Mouse (Mus musculus) Muller cell, postnatal 12 days (primary cell): Measurements from ENCODE around the gene Top1.
"Not testable (repeated sequence)": the region's sequence is repeated elsewhere in the genome, so short reads cannot be mapped to it uniquely, and the experiment has no call there.

Experiments
- DNase-seq: peaks from one replicate; pipeline ENCODE4 v3.0.0-alpha.2; 2015; ENCODE audit errors: inconsistent ontology term

The Top1 gene

DNA sequence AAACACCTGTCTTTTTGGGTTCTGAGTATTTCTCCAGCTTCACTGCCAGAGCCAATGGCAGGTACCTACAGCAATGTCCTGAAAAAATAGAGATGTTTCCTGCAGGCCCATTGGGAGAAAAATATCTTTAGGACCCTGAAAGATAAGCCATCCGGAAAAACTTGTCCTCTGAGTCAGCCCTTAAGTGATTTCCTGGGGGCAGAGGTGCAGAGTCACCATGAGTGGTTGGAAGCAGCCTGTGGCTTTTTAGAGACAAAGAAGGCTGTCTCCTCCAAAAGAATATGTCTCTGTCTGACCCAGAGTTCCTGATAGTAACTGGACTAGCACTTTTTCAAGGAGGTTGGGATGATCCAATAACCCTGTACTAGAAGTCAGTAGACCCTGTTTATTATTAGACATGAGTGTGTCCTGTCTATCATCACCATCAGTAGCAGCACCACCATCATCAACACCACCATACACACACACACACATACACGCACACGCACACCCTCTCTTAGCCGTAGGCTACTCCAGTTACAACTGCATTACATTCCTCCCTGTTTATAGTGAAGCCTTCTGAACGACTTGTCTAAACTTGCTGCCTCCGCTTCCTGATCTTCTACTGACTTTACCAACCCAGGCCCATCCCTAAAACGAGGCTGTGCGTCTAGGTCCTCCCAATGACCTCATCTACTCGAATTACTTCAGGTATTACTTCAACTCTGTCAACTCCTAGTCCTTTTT lies 14.7 kb upstream of the Top1 start:
- DNase-seq, result no peak

DNA sequence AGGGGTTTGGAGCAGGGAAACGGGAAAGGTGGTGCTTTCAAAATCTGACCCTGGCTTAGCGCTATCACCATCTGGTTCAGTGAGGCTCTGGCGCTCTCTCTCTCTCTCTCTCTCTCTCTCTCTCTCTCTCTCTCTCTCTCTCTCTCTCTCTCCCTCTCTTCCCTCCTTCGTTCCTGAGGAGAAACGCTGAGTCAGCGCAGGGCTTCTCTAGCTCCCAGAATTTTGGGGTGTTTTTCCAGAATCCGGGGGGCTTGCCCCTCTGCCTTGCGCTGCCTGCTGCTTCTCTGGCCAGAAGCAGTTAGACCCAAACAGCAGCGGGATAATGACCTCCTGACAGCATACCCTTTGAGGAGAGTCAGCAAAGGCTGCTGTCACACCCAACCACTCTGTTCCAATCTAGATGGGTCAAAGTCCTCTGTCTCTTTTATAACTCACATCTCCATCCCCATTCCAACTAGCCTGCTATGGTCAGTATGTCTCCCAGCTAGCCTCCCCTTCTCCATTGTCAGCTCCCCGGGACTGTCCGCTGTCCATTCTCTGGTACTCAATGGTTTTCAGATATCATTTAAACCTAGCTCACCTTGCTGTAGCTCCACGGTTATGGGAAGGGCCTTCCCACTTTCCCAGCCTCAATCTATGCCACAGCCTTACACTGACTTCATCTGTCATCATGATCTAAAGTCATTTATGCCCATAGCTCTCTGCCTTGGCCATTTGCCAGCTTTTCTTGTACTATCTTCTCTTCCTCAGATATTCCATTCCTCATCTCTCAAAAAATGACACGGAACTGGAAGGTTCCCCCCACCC lies 5.6 kb upstream of the Top1 start:
- no peak for DNase-seq

DNA sequence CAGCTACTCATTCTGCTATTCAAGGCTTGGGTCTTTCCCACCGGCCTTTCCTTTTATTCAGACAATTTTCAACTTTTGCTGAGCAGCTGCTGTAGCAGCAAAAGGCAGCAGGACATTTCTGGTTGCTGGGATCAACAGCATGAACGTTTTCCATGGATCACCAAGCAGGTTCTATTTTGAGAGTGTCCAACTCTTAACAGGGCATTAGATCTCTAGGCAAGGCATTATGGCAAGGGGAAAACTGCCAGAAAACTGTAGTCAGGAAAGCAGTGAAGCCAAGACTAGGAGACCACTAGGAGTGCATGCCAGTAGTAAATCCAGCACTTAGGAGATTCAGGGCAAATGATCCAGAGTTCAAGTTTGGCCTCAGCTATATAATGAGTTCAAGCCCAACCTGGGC lies 4.5 kb upstream of the Top1 start:
- no peak for DNase-seq

DNA sequence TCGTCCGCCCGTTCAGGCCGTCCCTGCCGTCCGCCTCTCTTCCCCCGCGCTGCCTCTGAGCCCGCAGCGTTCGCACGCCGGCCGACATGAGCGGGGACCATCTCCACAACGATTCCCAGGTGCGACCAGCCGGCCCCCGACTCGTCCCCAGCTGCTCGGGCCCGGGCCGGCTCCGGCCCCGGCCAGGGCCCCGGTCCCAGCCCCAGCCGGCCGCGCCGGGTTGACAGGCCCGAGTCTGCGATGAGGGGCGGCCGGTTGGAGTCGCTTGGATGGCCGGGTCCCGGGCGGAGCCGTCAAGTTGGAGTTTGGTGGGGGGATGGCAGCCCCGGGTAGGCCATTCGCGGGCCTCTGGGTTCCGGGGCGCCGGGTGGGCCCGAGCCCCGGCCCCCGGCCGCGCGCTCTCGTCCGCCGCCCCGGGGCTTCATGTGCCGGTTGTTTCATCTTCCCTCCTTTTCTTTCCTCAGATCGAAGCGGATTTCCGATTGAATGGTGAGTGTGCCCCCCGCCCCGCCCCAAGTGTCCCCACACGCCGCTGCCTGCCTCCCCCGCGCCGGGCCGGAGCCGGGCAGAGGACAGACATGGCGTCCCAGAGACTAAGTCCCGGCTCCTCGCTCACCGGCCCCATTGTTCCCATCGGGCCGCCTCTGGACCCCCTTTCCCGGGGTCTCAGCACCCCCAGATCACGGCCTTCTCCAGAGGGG lies 606 bp downstream of the Top1 start:
- DNase-seq, result peak; percentile 78

GRCm38 (mm10) chr2:160646845-160647178 lies 1.1 kb downstream of the Top1 start:
- peak; percentile 61 for DNase-seq

DNA sequence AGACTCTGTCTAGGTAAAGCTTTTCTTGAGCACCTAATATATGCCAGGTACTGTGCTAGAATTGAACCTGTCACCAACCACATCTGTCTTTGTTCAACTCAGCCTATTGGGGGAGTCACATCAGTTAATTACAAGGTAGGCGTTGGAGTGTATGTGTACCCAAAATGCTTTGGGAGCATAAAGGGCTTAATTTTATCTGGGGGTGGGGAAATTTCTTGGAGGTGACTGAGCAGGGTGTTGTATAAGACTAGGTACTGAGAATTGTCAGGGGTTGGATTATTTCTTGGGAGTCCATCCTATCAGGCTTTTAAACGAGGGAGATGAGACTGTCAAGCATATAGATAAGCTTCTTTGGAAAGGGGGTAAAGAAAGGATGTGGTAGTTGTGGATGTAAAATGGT lies 2.4 kb downstream of the Top1 start:
- no peak for DNase-seq

GRCm38 (mm10) chr2:160649072-160649471 lies 3.4 kb downstream of the Top1 start:
- DNase-seq, result no peak

DNA sequence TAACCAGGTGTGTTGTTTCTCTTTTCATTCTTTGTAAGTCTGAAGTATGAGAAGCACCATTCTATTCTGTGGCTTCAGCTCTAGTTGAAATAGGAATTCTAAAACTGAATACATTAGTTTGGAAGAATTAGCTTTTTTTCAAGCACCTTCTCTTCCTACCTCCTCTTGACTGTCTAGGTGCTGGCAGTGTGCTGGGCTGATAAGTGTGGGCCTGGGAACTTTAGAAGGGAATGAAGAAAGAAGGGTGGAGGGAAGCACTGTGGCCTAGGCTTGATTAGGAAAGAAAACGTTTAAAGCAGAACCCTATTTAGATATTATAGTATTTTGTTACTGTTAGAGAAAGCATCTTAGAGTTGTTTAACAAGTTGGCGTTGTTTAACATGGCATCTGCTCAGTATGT lies 5.5 kb downstream of the Top1 start:
- DNase-seq, result no peak

DNA sequence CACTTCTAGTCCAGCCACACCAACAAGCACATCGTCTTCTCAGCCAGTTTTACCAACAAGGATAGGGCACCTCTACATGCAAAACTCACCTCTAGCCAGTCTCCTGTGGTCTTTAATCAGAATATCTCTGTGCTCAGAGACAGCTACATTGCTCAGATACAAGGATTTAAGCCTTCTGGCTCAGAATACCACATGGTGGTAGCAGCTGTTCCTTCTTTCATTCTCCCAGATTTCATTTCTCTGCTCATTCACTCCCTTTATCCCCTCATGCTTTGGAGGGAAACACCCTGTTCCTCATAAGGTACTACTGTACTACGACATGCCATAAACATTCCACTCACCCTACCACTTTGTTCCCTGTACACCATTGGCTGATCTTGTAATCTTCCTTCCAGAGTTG lies 7.5 kb downstream of the Top1 start:
- no peak for DNase-seq

GRCm38 (mm10) chr2:160655561-160655960 lies 9.9 kb downstream of the Top1 start:
- no peak for DNase-seq

DNA sequence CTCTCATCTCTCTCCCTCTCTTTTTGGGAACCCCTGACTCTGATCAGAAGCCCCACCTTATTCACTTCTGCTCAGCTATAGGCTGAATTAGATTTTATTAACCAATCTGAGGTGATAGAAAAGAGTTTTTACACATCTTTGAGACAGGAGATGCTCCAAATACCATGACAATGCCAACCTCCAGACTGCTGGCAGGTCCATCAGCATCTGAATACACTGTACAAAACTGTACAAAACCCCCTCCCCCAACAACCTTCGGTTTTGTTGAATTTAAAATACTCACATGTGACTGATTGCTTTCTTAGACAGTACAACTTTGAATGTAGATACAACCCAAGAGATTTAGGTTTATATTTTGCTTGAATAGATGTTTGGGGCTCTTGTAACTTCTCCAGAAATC lies 10.5 kb downstream of the Top1 start:
- DNase-seq, result no peak

- DNase-seq, result no peak
These were observed 12.2 kb downstream of the Top1 start for GRCm38 (mm10) chr2:160657801-160658442.

GRCm38 (mm10) chr2:160658811-160659210 lies 13.1 kb downstream of the Top1 start:
- DNase-seq, result no peak

DNA sequence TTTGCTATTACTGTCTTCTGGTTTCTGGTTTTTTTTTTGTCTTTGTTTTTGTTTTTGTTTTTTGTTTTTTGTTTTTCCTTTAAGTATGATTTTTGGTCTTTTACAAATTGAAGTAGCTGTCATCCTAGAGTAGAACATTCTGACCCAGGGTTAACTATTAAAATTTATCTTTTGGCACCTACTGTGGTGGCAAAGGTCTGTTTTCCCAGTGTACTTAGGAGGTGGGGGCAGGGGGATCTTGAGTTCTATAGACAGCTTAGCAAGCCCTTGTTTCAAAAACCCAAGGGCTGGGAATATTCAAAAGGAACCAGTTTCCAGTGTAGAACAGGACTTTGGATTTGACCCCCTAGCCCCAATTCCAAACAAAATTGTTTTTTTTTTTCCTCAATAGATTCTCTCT lies 18.7 kb downstream of the Top1 start:
- DNase-seq, result no peak

DNA sequence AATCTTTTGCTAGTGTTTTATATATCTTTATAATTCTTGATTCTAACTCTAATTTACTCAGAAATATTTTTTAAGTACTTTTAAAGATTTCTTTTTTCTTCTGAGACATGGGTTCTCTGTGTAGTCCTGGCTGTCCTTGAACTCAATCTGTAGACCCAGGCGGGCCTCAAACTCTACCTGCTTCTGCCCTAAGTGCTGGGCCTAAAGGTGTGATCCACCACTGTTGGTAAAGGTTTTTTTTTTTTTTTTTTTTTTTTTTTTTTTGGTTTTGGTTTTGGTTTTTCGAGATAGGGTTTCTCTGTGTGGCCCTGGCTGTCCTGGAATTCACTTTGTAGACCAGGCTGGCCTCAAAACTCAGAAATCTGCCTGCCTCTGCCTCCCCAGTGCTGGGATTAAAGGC lies 19.3 kb downstream of the Top1 start:
- DNase-seq, result not testable (repeated sequence)

- DNase-seq, result no peak
These were observed 21.6 kb downstream of the Top1 start for GRCm38 (mm10) chr2:160667259-160667658.

GRCm38 (mm10) chr2:160700271-160700670 lies 54.6 kb downstream of the Top1 start:
- DNase-seq, result peak; percentile 48

DNA sequence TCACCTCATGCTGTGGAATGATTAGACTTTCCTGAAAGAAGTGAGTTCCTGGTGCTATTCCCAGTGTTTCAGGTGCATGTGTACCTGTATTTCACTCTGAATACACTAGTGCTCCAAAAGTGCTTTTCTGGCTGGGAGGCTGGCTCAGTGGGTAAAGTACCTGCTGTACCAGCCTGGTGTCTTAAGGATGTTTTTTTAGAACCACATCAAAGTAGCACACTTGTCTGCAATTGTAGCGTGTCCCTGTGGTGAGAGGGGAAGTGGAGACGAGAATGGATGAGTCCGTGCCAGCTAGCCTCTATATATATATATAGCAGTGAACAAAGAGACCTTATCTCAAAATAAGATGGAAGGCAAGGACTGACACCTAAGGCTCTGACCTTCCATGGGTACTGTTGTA lies 55.9 kb downstream of the Top1 start:
- DNase-seq, result no peak

DNA sequence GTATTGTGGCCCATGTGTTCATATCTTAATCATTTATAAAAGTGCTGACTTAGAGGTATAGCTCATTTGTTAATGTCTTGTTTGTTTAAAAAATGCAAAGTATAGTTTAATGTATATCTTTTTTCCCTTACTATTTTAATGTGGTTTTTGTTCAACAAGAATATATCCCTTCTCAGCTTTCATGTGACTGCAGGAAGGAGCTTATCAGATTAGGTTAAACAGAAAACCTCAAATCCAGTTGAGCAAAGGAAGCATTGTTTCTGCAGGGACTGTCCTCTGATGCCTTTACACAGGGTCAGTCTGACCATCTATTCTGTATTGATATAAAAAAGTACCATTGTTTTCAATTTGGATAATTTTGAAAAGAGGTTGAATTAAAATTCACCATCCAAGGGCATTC lies 57.1 kb downstream of the Top1 start:
- no peak for DNase-seq

DNA sequence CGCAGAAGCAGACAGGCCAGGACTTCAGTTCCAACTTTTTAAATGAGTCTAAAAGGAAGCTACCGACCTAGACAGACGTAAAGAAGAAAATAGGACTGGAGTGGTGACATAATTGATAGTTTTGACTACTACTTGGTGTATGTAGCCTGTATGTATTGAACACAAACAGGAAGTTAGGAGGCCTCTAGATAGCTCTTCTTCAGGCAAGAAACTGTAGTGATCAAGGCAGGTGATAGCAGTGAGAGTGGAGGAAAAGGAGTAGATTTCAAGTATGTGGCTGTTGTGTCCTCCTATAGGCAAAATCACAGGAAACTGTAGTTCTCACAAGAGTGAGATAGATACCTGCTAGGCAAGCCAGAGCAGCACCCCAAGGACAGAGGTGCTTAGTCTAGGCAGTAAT lies 62.0 kb downstream of the Top1 start:
- DNase-seq, result no peak

DNA sequence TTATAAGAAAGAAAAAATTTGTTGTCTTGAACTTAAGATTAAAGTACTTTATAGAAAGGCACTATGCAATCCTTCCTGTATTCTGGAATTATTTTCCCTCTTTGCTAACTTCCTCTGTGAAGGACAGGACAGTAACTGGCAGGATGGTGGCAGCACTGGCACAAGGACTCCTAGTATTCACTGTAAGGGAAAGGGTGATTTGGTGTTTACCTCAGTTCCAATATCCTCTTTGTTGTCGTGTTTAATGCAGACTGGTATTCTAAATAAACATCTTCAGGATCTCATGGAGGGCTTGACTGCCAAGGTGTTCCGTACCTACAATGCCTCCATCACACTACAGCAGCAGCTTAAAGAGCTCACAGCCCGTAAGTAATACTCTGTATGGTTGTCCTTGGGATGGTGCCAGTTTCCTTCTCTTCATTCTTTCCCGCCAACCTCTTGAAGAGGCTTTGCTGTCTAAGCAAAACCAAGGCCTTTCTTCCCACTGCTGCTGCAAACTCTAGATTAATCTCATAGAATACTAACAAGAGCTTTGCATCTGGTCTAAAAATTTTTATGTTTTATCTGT lies 69.9 kb downstream of the Top1 start:
- no peak for DNase-seq

GRCm38 (mm10) chr2:160717269-160717668 lies 71.6 kb downstream of the Top1 start:
- DNase-seq, result no peak
